ENCODE assay signal across 29 mouse cellular contexts in the genomic region with DNA sequence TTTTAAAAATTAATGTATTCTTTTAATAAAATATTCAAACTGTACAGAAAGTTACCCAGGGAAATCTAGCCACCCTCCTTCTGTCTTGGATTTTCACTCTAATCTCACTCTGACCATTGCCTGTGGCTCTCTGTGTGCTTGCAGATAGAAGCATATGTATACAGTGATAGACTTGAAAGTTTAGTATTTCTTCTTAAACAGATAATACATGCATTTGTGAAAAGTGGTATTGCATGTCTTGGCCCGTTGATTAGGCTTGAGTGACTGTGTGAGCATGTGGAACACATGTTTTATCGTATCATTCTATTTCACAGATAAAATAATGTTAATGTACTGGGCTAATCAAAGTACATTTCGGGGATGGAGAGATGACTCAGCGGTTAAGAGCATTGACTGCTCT. TPM values are rescaled to one million over a fixed set of nuclear protein-coding genes. Genes with fewer than 3 reads are reported as not detected.
DNase-seq lines count a peak whose midpoint lies in the region; ATAC-seq lines count a peak whose summit lies in the region.
"Had no signal": no experiment of that assay in that cellular context is flagged by ENCODE, and none has a peak within 500 bp of the region (broad histone marks: within the 10 kb centered on the region; RNA-seq: fewer than 3 reads in every experiment).

No protein-coding gene starts in this region.

- 61% methylated on average over 4 of the region's 4 CpGs for WGBS in liver, embryonic 11.5 days
- WGBS in liver, embryonic 15.5 days (ENCODE audit: insufficient replicate concordance): 29% methylated on average over 4 of the region's 4 CpGs
- 95% methylated on average over 4 of the region's 4 CpGs for WGBS in hindbrain, embryonic 12.5 days

- H3K36me3 ChIP-seq in liver, embryonic 11.5 days (ENCODE audit: control insufficient read depth, insufficient read depth, low read length): peaks cover 2% of the 10 kb centered on the region; the same call in 1 of the 2 replicates
- peaks cover 11% of the 10 kb centered on the region for H3K36me3 ChIP-seq in liver, embryonic 15.5 days (replicated peaks)
- 0 out of 2 replicates have a peak, but pooled peaks cover 2% of the 10 kb centered on the region for H3K36me3 ChIP-seq in hindbrain, embryonic 12.5 days
- H3K36me3 ChIP-seq: embryonic facial prominence, embryonic 13.5 days; forebrain, embryonic 12.5 days; heart, embryonic 15.5 days; hindbrain, embryonic 13.5 days had no signal

- H3K9me3 ChIP-seq in liver, embryonic 11.5 days (ENCODE audit: control insufficient read depth, low read length): no peaks in the 10 kb centered on the region
- no peaks in the 10 kb centered on the region for H3K9me3 ChIP-seq in liver, embryonic 15.5 days (replicated peaks)
- H3K9me3 ChIP-seq in hindbrain, embryonic 12.5 days (replicated peaks): no peaks in the 10 kb centered on the region
- H3K9me3 ChIP-seq: embryonic facial prominence, embryonic 13.5 days; forebrain, embryonic 12.5 days; heart, embryonic 10.5 days; heart, embryonic 15.5 days; hindbrain, embryonic 13.5 days; kidney, embryonic 15.5 days; neural tube, embryonic 12.5 days had no signal

- H3K9ac ChIP-seq in liver, embryonic 11.5 days (ENCODE audit: low read depth, low read length): no peak overlapping the region
- no peak overlapping the region for H3K9ac ChIP-seq in liver, embryonic 15.5 days
- H3K9ac ChIP-seq in hindbrain, embryonic 12.5 days: no peak overlapping the region
- H3K9ac ChIP-seq: embryonic facial prominence, embryonic 13.5 days; forebrain, embryonic 12.5 days; heart, embryonic 15.5 days; hindbrain, embryonic 13.5 days; kidney, embryonic 15.5 days; lung, embryonic 14.5 days; neural tube, embryonic 12.5 days had no signal

- no peak overlapping the region for H3K4me2 ChIP-seq in liver, embryonic 11.5 days
- H3K4me2 ChIP-seq in liver, embryonic 15.5 days: no peak overlapping the region
- H3K4me2 ChIP-seq in hindbrain, embryonic 12.5 days (replicated peaks): no peak overlapping the region
- H3K4me2 ChIP-seq: embryonic facial prominence, embryonic 13.5 days; forebrain, embryonic 12.5 days; heart, embryonic 15.5 days; hindbrain, embryonic 13.5 days; kidney, embryonic 15.5 days; lung, embryonic 14.5 days; midbrain, embryonic 11.5 days; neural tube, embryonic 12.5 days had no signal

- peaks cover 59% of the 10 kb centered on the region for H3K4me1 ChIP-seq in liver, embryonic 11.5 days (replicated peaks; ENCODE audit: control insufficient read depth, insufficient read depth, low read length)
- H3K4me1 ChIP-seq in liver, embryonic 15.5 days (replicated peaks): peaks cover 93% of the 10 kb centered on the region
- no peaks in the 10 kb centered on the region for H3K4me1 ChIP-seq in hindbrain, embryonic 12.5 days
- H3K4me1 ChIP-seq: embryonic facial prominence, embryonic 13.5 days; forebrain, embryonic 12.5 days; hindbrain, embryonic 13.5 days; neural tube, embryonic 12.5 days had no signal

- ATAC-seq in liver, embryonic 11.5 days (replicated peaks; ENCODE audit: low FRiP score): peak; percentile 85
- ATAC-seq in erythroblast, adult 5-6 weeks (replicated peaks; ENCODE audit: low FRiP score, poor library complexity, severe bottlenecking): peak; percentile 52
- peak; percentile 75 for ATAC-seq in liver, embryonic 15.5 days (ENCODE audit: insufficient read depth)
- no peak for ATAC-seq in hindbrain, embryonic 12.5 days (ENCODE audit: low FRiP score)
- ATAC-seq: inflammation-experienced regulatory T-cells, adult 6 months had no signal

- DNase-seq in liver, embryonic 11.5 days (ENCODE audit: low spot score): no peak
- DNase-seq in liver: no peak
- DNase-seq in ovary, adult 18-20 months (ENCODE audit: low spot score): no peak
- no peak for DNase-seq in layer of hippocampus, adult 18-20 months (ENCODE audit: low spot score in 2 of 2)
- DNase-seq: cerebellum, adult 11-12 months; cerebellum, adult 9-11 months; gastrocnemius, postnatal 14 days; kidney, adult 18-20 months; kidney, postnatal 25 days; left cerebral cortex, postnatal 4 days; lung, embryonic 14.5 days; lung, postnatal 14 days; right cerebral cortex, postnatal 4 days; thymus, postnatal 4 days had no signal

- H3K27ac ChIP-seq in liver, embryonic 11.5 days (ENCODE audit: low read depth, low read length): no peak overlapping the region
- peak overlapping the region; percentile 59 for H3K27ac ChIP-seq in liver, embryonic 15.5 days (replicated peaks)
- no peak overlapping the region for H3K27ac ChIP-seq in hindbrain, embryonic 12.5 days
- H3K27ac ChIP-seq: embryonic facial prominence, embryonic 13.5 days; forebrain, embryonic 12.5 days; heart, embryonic 10.5 days; heart, embryonic 15.5 days; hindbrain, embryonic 13.5 days; kidney, embryonic 15.5 days; layer of hippocampus, adult 2 months; neural tube, embryonic 12.5 days had no signal

- no peak overlapping the region for H3K4me3 ChIP-seq in liver, embryonic 11.5 days (ENCODE audit: low read depth, low read length)
- H3K4me3 ChIP-seq in liver, embryonic 15.5 days (replicated peaks): no peak overlapping the region
- H3K4me3 ChIP-seq in hindbrain, embryonic 12.5 days: no peak overlapping the region
- H3K4me3 ChIP-seq: embryonic facial prominence, embryonic 13.5 days; erythroblast, embryonic 14.5 days; forebrain, embryonic 12.5 days; heart, embryonic 10.5 days; heart, embryonic 15.5 days; hindbrain, embryonic 13.5 days; kidney, embryonic 15.5 days; layer of hippocampus, adult 2 months; myocyte; neural tube, embryonic 12.5 days had no signal

- H3K27me3 ChIP-seq in liver, embryonic 11.5 days (replicated peaks; ENCODE audit: control insufficient read depth, insufficient read depth, low read length): no peaks in the 10 kb centered on the region
- no peaks in the 10 kb centered on the region for H3K27me3 ChIP-seq in liver, embryonic 15.5 days
- H3K27me3 ChIP-seq in hindbrain, embryonic 12.5 days: no peaks in the 10 kb centered on the region
- H3K27me3 ChIP-seq: embryonic facial prominence, embryonic 13.5 days; forebrain, embryonic 12.5 days; heart, embryonic 15.5 days; hindbrain, embryonic 13.5 days; kidney, embryonic 15.5 days; neural tube, embryonic 12.5 days had no signal

RNA-seq across cellular contexts. Expression of a gene that starts 14.2 kb away (rescaled TPM):
- polyA plus RNA-seq in liver, embryonic 11.5 days (2014; fragmentation: Nextera tagmentation; extraction: Ambion mirVana): 31.5 and 34.3 TPM in 2 replicates
- total RNA-seq in erythroblast, adult 5-6 weeks (2015; ENCODE audit: low replicate concordance): 39.6 and 51.6 TPM in 2 replicates
- 50.6 and 66.1 TPM in 2 replicates for total RNA-seq in erythroblast, adult 5-6 weeks (2017; ENCODE audit: low replicate concordance)
- polyA plus RNA-seq in liver, embryonic 15.5 days (2015; fragmentation: Nextera tagmentation; extraction: Ambion mirVana): 19.0 and 21.9 TPM in 2 replicates
- total RNA-seq in layer of hippocampus, adult 18-20 months (2021): 10 to 100 TPM; 41.7 to 43.2 TPM
- polyA plus RNA-seq in hindbrain, embryonic 12.5 days (2016; fragmentation: Nextera tagmentation; extraction: Ambion mirVana): 30.9 and 32.6 TPM in 2 replicates

RNA-seq across cellular contexts. Expression of a gene that starts 23.8 kb away (rescaled TPM):
- polyA plus RNA-seq in liver, embryonic 11.5 days (2014; fragmentation: Nextera tagmentation; extraction: Ambion mirVana): 31.5 and 32.6 TPM in 2 replicates
- 9.0 and 13.6 TPM in 2 replicates for total RNA-seq in erythroblast, adult 5-6 weeks (2015; ENCODE audit: low replicate concordance)
- 25.9 and 26.5 TPM in 2 replicates for total RNA-seq in erythroblast, adult 5-6 weeks (2017; ENCODE audit: low replicate concordance)
- polyA plus RNA-seq in liver, embryonic 15.5 days (2015; fragmentation: Nextera tagmentation; extraction: Ambion mirVana): 25.2 and 26.2 TPM in 2 replicates
- total RNA-seq in layer of hippocampus, adult 18-20 months (2021): 10 to 100 TPM; 71.7 to 72.5 TPM
- 23.5 and 26.2 TPM in 2 replicates for polyA plus RNA-seq in hindbrain, embryonic 12.5 days (2016; fragmentation: Nextera tagmentation; extraction: Ambion mirVana)
